Mouse (Mus musculus): ENCODE measurements around the gene Gtpbp1. TPM values are rescaled to one million over a fixed set of nuclear protein-coding genes. Genes with fewer than 3 reads are reported as not detected.

Gene Gtpbp1
- polyA plus RNA-seq, 1 experiment = 52.7 TPM

DNA sequence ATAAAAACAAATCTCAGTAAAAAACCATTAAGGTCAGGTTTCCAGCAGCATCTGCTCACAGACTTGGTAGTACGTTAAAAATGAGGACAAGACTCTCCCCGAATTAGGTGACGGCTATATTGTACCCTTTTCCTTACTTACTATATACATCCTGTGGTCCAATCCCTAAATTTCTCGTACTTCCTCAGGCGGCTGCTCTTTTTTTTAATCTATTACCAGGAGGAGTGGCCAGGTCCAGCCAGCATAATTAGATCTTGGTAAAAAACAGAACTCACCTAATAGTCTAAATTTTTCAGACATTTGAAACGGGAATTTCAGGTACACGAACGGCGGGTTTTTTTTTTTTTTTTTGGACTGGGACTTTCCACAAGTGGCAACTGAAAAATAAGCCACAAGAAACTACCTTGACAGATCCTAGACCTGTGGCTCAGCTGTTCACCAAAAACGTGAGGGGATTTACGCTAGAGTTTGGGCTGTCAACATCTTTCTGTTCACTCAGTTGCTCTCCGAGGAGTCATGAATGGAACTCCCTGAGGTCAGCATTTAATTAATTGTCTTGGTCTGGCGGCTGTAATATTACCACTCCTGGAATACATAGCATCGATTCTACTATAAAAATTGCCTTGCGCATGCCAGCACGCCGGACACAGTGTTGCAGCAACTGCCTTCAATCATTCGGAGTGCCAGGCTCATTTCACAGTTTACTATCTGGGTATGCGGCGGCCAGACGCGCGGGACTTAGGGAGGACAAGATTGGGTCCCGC, 801 bp upstream of the Gtpbp1 start:
- Histone ChIP-seq H3K4me3 (peak overlapping the region; percentile 46), H3ac (ENCODE audit: control insufficient read depth, insufficient read length) (no peak overlapping the region), H3K36me3 (ENCODE audit: control insufficient read depth, insufficient read depth) (no peaks in the 10 kb centered on the region), H3K4me2 (ENCODE audit: low read depth) (peak overlapping the region; percentile 94), H3K27me3 (ENCODE audit: control insufficient read depth, insufficient read depth, insufficient read length) (no peaks in the 10 kb centered on the region), H3K79me2 (ENCODE audit: control insufficient read depth, insufficient read depth) (peaks cover 61% of the 10 kb centered on the region)
- TF ChIP-seq CEBPB (IDR thresholded peaks at IDR 0.05; ENCODE audit: insufficient read depth, poor library complexity, severe bottlenecking) (peak; percentile 38; the same call in 1 of the 2 replicates), MYOD1 (IDR thresholded peaks at IDR 0.05; ENCODE audit: control insufficient read depth in 1 of 3, insufficient read length in 2 of 3, low read depth in 2 of 3) (peak in 1 of 3 experiments; percentile 10), POLR2AphosphoS2 (IDR thresholded peaks at IDR 0.05; ENCODE audit: insufficient read length, low read depth) (peak; percentile 28), E2F4 (IDR thresholded peaks at IDR 0.05; ENCODE audit: insufficient read depth) (no peak), MYOG (IDR thresholded peaks at IDR 0.05; ENCODE audit: control insufficient read depth in 1 of 3, insufficient read depth in 1 of 3, insufficient read length in 2 of 3, low read depth in 2 of 3) (no peak), SRF (IDR thresholded peaks at IDR 0.05; ENCODE audit: control insufficient read depth, insufficient read length, low read depth) (no peak), POLR2A (IDR thresholded peaks at IDR 0.05; ENCODE audit: insufficient read length, low read depth) (peak; percentile 61), USF1 (IDR thresholded peaks at IDR 0.05; ENCODE audit: low read depth) (no peak), TCF12 (IDR thresholded peaks at IDR 0.05; ENCODE audit: insufficient read depth, poor library complexity, severe bottlenecking) (no peak), MAX (IDR thresholded peaks at IDR 0.05; ENCODE audit: low read depth) (no peak), REST (IDR thresholded peaks at IDR 0.05; ENCODE audit: insufficient read depth, insufficient read length) (no peak), TCF3 (IDR thresholded peaks at IDR 0.05; ENCODE audit: insufficient read length, low read depth) (no peak)

DNA sequence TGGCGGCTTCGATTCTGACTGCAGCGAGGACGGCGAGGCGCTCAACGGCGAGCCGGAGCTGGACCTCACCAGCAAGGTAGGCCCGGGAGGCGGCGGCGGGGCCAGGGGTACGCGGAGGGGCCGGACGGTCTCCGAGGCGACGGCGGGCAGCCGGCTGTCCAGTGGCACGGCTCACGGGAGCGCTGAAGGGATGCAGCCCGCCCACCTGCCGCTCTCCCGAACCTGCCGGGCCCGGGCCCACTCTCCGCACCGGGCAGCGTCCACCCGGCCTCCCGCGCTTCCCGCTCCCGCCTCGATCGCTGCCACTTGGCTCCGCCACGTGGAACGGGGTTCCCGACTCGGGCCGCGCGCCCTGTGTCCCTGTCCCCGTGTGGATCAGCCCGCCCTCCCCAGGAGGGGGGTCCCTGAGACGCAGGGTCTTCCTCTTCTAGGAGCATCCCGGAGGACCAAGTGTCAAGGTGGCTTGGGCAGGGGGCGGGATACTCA, 421 bp downstream of the Gtpbp1 start:
- H3ac ChIP-seq (ENCODE audit: control insufficient read depth, insufficient read length) = peak overlapping the region; percentile 75
- H3K4me2 ChIP-seq (ENCODE audit: low read depth) = peak overlapping the region; percentile 90
- H3K36me3 ChIP-seq (ENCODE audit: control insufficient read depth, insufficient read depth) = no peaks in the 10 kb centered on the region
- H3K4me3 ChIP-seq = peak overlapping the region; percentile 46
- TF ChIP-seq MYOG (IDR thresholded peaks at IDR 0.05; ENCODE audit: control insufficient read depth in 1 of 3, insufficient read depth in 1 of 3, insufficient read length in 2 of 3, low read depth in 2 of 3) = peak in 1 of 3 experiments; percentile 20
- TF ChIP-seq E2F4 (IDR thresholded peaks at IDR 0.05; ENCODE audit: insufficient read depth) = no peak
- TF ChIP-seq MAX (IDR thresholded peaks at IDR 0.05; ENCODE audit: low read depth) = no peak
- H3K79me2 ChIP-seq (ENCODE audit: control insufficient read depth, insufficient read depth) = peaks cover 61% of the 10 kb centered on the region
- H3K27me3 ChIP-seq (ENCODE audit: control insufficient read depth, insufficient read depth, insufficient read length) = no peaks in the 10 kb centered on the region

DNA sequence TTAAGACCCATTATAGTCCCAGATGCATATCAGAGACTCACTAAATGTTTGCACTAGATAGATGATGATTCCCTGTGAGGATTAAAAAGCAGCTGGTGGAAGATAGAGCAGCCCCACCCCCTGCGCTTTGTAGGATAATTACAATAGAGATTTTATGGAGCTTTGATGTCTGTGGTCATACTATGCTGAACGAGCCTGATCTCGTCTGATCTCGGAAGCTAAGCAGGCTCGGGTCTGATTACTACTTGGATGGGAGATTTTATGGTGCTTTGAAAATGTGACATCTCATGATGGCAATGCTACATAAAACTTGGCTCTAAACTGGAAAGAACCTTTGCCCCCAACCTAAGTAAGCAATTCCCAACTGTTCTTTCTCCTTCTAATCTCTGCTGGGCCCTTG, 1.7 kb downstream of the Gtpbp1 start:
- TF ChIP-seq MAX (IDR thresholded peaks at IDR 0.05; ENCODE audit: low read depth) = no peak
- no peak for TF ChIP-seq TCF3 (IDR thresholded peaks at IDR 0.05; ENCODE audit: insufficient read length, low read depth)
- TF ChIP-seq REST (IDR thresholded peaks at IDR 0.05; ENCODE audit: insufficient read depth, insufficient read length) = no peak
- TF ChIP-seq TCF12 (IDR thresholded peaks at IDR 0.05; ENCODE audit: insufficient read depth, poor library complexity, severe bottlenecking) = no peak
- peaks cover 61% of the 10 kb centered on the region for H3K79me2 ChIP-seq (ENCODE audit: control insufficient read depth, insufficient read depth)
- H3K36me3 ChIP-seq (ENCODE audit: control insufficient read depth, insufficient read depth) = peaks cover 4% of the 10 kb centered on the region
- no peaks in the 10 kb centered on the region for H3K27me3 ChIP-seq (ENCODE audit: control insufficient read depth, insufficient read depth, insufficient read length)
- no peak overlapping the region for H3ac ChIP-seq (ENCODE audit: control insufficient read depth, insufficient read length)
- peak overlapping the region; percentile 90 for H3K4me2 ChIP-seq (ENCODE audit: low read depth)
- peak overlapping the region; percentile 46 for H3K4me3 ChIP-seq

DNA sequence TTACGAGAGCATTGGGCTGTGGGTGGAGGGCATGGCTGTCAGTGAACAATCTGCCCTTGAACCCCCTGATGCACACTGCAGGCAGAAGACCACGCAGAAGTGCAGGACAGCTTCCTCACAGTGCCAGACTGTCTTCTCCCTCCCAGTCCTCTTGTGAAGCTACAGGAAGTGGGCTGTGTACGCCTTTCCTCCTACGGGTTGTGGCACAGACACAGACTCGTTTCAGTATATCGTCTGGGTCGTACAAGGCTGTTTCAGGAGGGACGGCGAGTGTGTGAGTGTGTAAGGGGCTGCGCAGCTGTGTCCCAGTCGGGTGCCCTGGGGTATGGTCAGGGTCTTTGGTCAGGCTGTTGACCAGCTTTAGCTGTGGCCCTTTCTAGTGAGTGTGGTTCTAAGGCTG, 3.1 kb downstream of the Gtpbp1 start:
- Histone ChIP-seq H3K4me2 (ENCODE audit: low read depth) (no peak overlapping the region), H3ac (ENCODE audit: control insufficient read depth, insufficient read length) (no peak overlapping the region), H3K79me2 (ENCODE audit: control insufficient read depth, insufficient read depth) (peaks cover 64% of the 10 kb centered on the region), H3K4me3 (no peak overlapping the region), H3K36me3 (ENCODE audit: control insufficient read depth, insufficient read depth) (peaks cover 4% of the 10 kb centered on the region), H3K27me3 (ENCODE audit: control insufficient read depth, insufficient read depth, insufficient read length) (no peaks in the 10 kb centered on the region)
- TF ChIP-seq MAX (IDR thresholded peaks at IDR 0.05; ENCODE audit: low read depth) = no peak
- TF ChIP-seq MYOD1 (IDR thresholded peaks at IDR 0.05; ENCODE audit: control insufficient read depth in 1 of 3, insufficient read length in 2 of 3, low read depth in 2 of 3) = no peak
- no peak for TF ChIP-seq TCF12 (IDR thresholded peaks at IDR 0.05; ENCODE audit: insufficient read depth, poor library complexity, severe bottlenecking)
- no peak for TF ChIP-seq MYOG (IDR thresholded peaks at IDR 0.05; ENCODE audit: control insufficient read depth in 1 of 3, insufficient read depth in 1 of 3, insufficient read length in 2 of 3, low read depth in 2 of 3)
- no peak for TF ChIP-seq POLR2AphosphoS2 (IDR thresholded peaks at IDR 0.05; ENCODE audit: insufficient read length, low read depth)
- TF ChIP-seq USF1 (IDR thresholded peaks at IDR 0.05; ENCODE audit: low read depth) = no peak
- no peak for TF ChIP-seq POLR2A (IDR thresholded peaks at IDR 0.05; ENCODE audit: insufficient read length, low read depth)
- no peak for TF ChIP-seq TCF3 (IDR thresholded peaks at IDR 0.05; ENCODE audit: insufficient read length, low read depth)

DNA sequence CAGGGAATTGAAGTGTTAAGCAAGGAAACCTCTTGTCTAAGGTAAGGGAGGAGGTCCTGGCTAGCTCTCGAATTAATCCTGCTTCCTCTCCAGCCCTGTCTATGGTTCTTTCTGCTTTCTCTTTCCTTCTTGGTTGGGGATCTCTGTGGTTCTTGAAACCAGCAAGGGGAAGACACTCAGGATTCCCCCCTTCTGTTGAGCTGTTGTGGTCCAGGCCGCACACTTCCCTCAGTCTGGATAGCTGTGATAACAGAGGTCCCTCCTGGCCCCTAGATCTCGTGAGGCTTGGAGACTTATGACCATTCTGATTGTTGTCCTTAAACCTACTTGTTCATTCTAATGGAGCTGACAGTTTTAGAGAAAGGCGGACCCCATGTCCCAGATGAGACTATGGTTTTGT, 3.9 kb downstream of the Gtpbp1 start:
- Histone ChIP-seq H3K79me2 (ENCODE audit: control insufficient read depth, insufficient read depth) (peaks cover 69% of the 10 kb centered on the region), H3K4me2 (ENCODE audit: low read depth) (no peak overlapping the region)

More for the DNA sequence above, 3.9 kb downstream of the Gtpbp1 start:
- Histone ChIP-seq H3K36me3 (ENCODE audit: control insufficient read depth, insufficient read depth) (peaks cover 10% of the 10 kb centered on the region), H3K27me3 (ENCODE audit: control insufficient read depth, insufficient read depth, insufficient read length) (no peaks in the 10 kb centered on the region), H3ac (ENCODE audit: control insufficient read depth, insufficient read length) (no peak overlapping the region), H3K4me3 (no peak overlapping the region)
- no peak for TF ChIP-seq POLR2AphosphoS2 (IDR thresholded peaks at IDR 0.05; ENCODE audit: insufficient read length, low read depth)
- no peak for TF ChIP-seq TCF12 (IDR thresholded peaks at IDR 0.05; ENCODE audit: insufficient read depth, poor library complexity, severe bottlenecking)
- TF ChIP-seq USF1 (IDR thresholded peaks at IDR 0.05; ENCODE audit: low read depth) = no peak
- TF ChIP-seq E2F4 (IDR thresholded peaks at IDR 0.05; ENCODE audit: insufficient read depth) = no peak
- TF ChIP-seq SRF (IDR thresholded peaks at IDR 0.05; ENCODE audit: control insufficient read depth, insufficient read length, low read depth) = no peak
- no peak for TF ChIP-seq CEBPB (IDR thresholded peaks at IDR 0.05; ENCODE audit: insufficient read depth, poor library complexity, severe bottlenecking)
- no peak for TF ChIP-seq POLR2A (IDR thresholded peaks at IDR 0.05; ENCODE audit: insufficient read length, low read depth)
- no peak for TF ChIP-seq REST (IDR thresholded peaks at IDR 0.05; ENCODE audit: insufficient read depth, insufficient read length)
- no peak for TF ChIP-seq TCF3 (IDR thresholded peaks at IDR 0.05; ENCODE audit: insufficient read length, low read depth)
- no peak for TF ChIP-seq MYOD1 (IDR thresholded peaks at IDR 0.05; ENCODE audit: control insufficient read depth in 1 of 3, insufficient read length in 2 of 3, low read depth in 2 of 3)
- no peak for TF ChIP-seq MAX (IDR thresholded peaks at IDR 0.05; ENCODE audit: low read depth)
